Mouse (Mus musculus) lung, postnatal 0 days (tissue): Measurements from ENCODE around the gene Rpn1.

Experiments used
- CTCF ChIP-seq: IDR thresholded peaks from 2 replicates; pipeline ENCODE4 v1.5.1; 2016; ENCODE audit warnings: antibody characterized with exemption, mild to moderate bottlenecking
- EP300 ChIP-seq: IDR thresholded peaks from 2 replicates; pipeline ENCODE4 v1.6.1; 2016; ENCODE audit warnings: antibody characterized with exemption, mild to moderate bottlenecking, control low read depth

GRCm38 (mm10) chr6:88147411-88148003, 63.2 kb downstream of the Rpn1 start:
- TF ChIP-seq CTCF: no peak
- peak; percentile 96 for TF ChIP-seq EP300
